Mouse (Mus musculus) liver, embryonic 14.5 days (tissue): ENCODE measurements around the gene Mrpl37. TPM values are rescaled to one million over a fixed set of nuclear protein-coding genes. Genes with fewer than 3 reads are reported as not detected.

Experiments
- ATAC-seq: fragments of 200-750 bp; cut with Nextera tagmentation; 2 replicates; pipeline ENCODE4 v1.8.0; 2017; ENCODE audit warnings: moderate number of reproducible peaks, mild to moderate bottlenecking, moderate library complexity; ENCODE audit not compliant: insufficient read depth
- DNase-seq, 3 experiments: peaks; one replicate each; pipeline ENCODE4 v3.0.0-alpha.2; 2012 to 2013; ENCODE audit warnings: low read depth in 3 of 3, low spot score in 3 of 3
- H3K27ac ChIP-seq: fragments of 300-500 bp; sonication (generic); 2 replicates; pipeline ENCODE4 v1.5.1; 2014; ENCODE audit warnings: moderate library complexity, mild to moderate bottlenecking, control low read depth, inconsistent platforms
- H3K27me3 ChIP-seq: fragments of 300-500 bp; sonication (generic); 2 replicates; pipeline ENCODE4 v1.6.1; 2014; ENCODE audit warnings: mild to moderate bottlenecking, low read length, moderate library complexity; ENCODE audit not compliant: control insufficient read depth, insufficient read depth
- H3K36me3 ChIP-seq: fragments of 300-500 bp; sonication (generic); replicated peaks from 2 replicates; pipeline ENCODE4 v1.6.1; 2014; ENCODE audit warnings: low read depth; ENCODE audit not compliant: control insufficient read depth, insufficient read depth
- H3K4me1 ChIP-seq, 2 experiments: fragments of 200-500 bp in 1 of 2; fragments of 300-500 bp in 1 of 2; sonication (generic) in 1 of 2; replicated peaks; 2 replicates each; pipeline ENCODE4 v1.6.1; 2012 to 2014; ENCODE audit warnings: antibody characterized with exemption in 1 of 2, inconsistent platforms in 1 of 2, low read length in 1 of 2; ENCODE audit not compliant: control insufficient read depth in 2 of 2, insufficient read depth in 2 of 2
- H3K4me2 ChIP-seq: fragments of 300-500 bp; sonication (generic); 2 replicates; pipeline ENCODE4 v1.6.1; 2014; ENCODE audit warnings: low read depth, mild to moderate bottlenecking, control low read depth, moderate library complexity
- H3K4me3 ChIP-seq, 2 experiments: fragments of 200-500 bp in 1 of 2; fragments of 300-500 bp in 1 of 2; sonication (generic) in 1 of 2; 2 replicates each; pipeline ENCODE4 v1.5.1; 2012 to 2014; ENCODE audit warnings: low read depth in 2 of 2, low read length in 2 of 2, mild to moderate bottlenecking in 2 of 2, control low read depth in 1 of 2, inconsistent platforms in 1 of 2, moderate library complexity in 1 of 2; ENCODE audit not compliant: insufficient read depth in 1 of 2
- H3K9ac ChIP-seq: fragments of 300-500 bp; sonication (generic); replicated peaks from 2 replicates; pipeline ENCODE4 v1.6.1; 2014; ENCODE audit warnings: mild to moderate bottlenecking, control low read depth, moderate library complexity
- H3K9me3 ChIP-seq: fragments of 300-500 bp; sonication (generic); 2 replicates; pipeline ENCODE4 v1.6.1; 2016; ENCODE audit warnings: low read length, mixed read lengths; ENCODE audit not compliant: control insufficient read depth
- CTCF ChIP-seq: IDR thresholded peaks from 2 replicates; pipeline ENCODE4 v1.5.1; 2016; ENCODE audit warnings: antibody characterized with exemption, low read depth, control low read depth
- EP300 ChIP-seq: IDR thresholded peaks from 2 replicates; pipeline ENCODE4 v1.6.1; 2016; ENCODE audit warnings: antibody characterized with exemption, low read depth
- WGBS: fragments of 180-500 bp; shearing (Covaris S2); extraction: QIAGEN DNeasy Blood & Tissue Kit; methylation state at CpG from one replicate; pipeline ENCODE4 v1.1.7; 2014; ENCODE audit not compliant: insufficient replicate concordance; 5-methylcytosine and 5-hydroxymethylcytosine counted together
- polyA plus RNA-seq, 2 experiments: library from polyadenylated mRNA; depleted of rRNA in 1 of 2; stranded (reverse) in 1 of 2; unstranded in 1 of 2; fragments of >200 nt; fragmentation: Nextera tagmentation in 1 of 2; extraction: Ambion mirVana in 1 of 2; gene quantifications; 2 replicates each; pipeline versions ENCODE4 v1.2.1 to v1.2.3; 2012 to 2014

Gene Mrpl37
- polyA plus RNA-seq, 2 experiments, result 36.4 to 57.9 TPM

DNA sequence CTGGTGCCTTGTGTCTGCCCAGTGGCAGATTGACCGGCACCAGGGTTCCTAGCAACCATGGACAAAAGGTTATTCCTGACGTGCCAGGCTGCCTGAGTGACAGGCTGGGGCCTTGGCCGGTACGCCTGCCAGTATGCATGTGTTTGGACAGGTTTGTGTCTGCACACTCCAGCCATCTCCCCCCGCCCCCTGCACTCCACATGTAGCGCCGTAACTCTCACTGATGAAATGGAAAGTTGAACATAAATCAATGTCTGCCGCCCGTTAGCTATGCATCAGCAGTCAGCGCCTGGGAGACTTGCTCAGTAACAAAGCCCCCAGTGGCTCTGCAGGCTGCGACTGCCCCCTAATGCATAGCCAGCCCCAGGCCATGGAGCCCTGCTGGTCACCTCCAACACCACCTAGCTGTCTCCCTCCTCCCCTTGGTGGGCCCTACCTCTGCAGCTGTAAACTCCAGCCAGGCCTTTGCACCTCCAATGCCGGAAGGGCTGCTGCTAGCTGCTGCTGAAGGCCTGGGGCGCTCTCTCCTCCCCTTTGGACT lies 50.6 kb downstream of the Mrpl37 start:
- Histone ChIP-seq H3K9ac (no peak overlapping the region), H3K4me1 (peaks cover 0 to 5% of the 10 kb centered on the region in 2 experiments; a peak in 2 of 4 replicates), H3K9me3 (no peaks in the 10 kb centered on the region), H3K4me3 (no peak overlapping the region), H3K4me2 (no peak overlapping the region), H3K36me3 (0 out of 2 replicates have a peak, but pooled peaks cover 2% of the 10 kb centered on the region), H3K27me3 (no peaks in the 10 kb centered on the region), H3K27ac (no peak overlapping the region)
- WGBS, result 84% methylated on average over 13 of the region's 13 CpGs
- no peak for ATAC-seq
- TF ChIP-seq EP300, result no peak
- TF ChIP-seq CTCF, result no peak
- no peak for DNase-seq

DNA sequence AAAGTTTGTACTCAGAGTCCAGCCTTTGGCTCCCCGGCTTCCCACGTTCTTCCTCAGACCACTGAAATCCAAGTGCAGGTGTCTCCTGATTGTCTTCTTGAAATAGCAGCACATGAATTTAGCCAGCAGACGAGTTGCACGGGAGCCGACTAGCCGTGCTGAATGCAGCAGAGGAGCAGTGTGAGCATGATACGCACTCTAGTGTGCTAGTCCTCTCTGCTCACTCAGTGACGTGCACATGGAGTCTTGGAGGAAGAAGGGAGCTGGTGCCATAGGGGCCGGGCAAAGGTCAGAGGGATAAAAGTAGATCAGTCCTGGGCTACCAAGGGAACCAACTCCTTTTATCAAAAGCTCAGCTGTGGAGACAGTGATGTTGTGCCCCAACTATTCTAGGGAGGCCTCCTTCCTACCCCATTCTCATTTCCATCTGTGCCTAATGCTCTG lies 52.8 kb downstream of the Mrpl37 start:
- H3K4me1 ChIP-seq, result peaks cover 3 to 4% of the 10 kb centered on the region in 2 experiments
- no peak overlapping the region for H3K4me3 ChIP-seq
- WGBS, result 88% methylated on average over 9 of the region's 9 CpGs
- no peak for ATAC-seq
- no peak for TF ChIP-seq CTCF
- no peak for TF ChIP-seq EP300
- H3K27me3 ChIP-seq, result no peaks in the 10 kb centered on the region
- peaks cover 10% of the 10 kb centered on the region for H3K36me3 ChIP-seq
- no peak overlapping the region for H3K27ac ChIP-seq
- no peak overlapping the region for H3K9ac ChIP-seq
- DNase-seq, result no peak
- no peaks in the 10 kb centered on the region for H3K9me3 ChIP-seq
- no peak overlapping the region for H3K4me2 ChIP-seq

DNA sequence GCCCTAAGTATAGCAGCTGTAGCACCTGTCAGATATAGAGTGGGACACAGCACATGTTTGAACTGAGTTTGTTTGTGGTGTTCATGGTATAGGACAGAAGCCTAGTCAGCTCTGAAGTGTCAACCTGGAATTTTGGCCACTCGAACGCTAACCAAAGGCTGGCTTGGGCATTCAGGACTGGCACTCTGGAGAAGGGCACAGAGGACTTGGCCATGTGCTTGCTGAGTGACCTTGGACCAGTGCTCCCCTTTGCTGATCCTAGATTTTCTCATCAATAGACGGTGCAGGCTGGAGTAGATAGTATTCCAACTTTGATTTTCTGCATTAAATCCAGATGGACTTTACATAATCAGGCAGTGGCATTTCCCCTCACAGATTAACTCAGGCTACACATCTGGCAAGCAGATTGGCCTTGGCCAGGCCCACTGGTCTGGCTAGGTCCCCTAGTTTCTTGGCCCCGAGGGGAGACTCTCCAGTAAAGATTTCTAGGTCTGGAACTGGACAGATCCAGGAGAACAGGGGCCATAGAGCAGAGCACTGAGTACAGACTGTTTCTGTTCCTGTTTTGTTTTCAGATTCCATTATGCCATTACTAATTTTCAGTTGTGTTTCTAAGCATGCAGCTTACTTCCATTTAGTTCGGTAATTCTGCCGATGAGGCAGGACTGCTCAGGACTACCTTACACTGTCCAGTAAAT lies 53.4 kb downstream of the Mrpl37 start:
- no peak overlapping the region for H3K4me2 ChIP-seq
- ATAC-seq (no peak), DNase-seq (no peak)
- no peak overlapping the region for H3K4me3 ChIP-seq
- 85% methylated on average over 6 of the region's 6 CpGs for WGBS
- TF ChIP-seq EP300 (no peak), CTCF (no peak)
- no peaks in the 10 kb centered on the region for H3K9me3 ChIP-seq
- no peak overlapping the region for H3K9ac ChIP-seq
- no peaks in the 10 kb centered on the region for H3K27me3 ChIP-seq
- H3K36me3 ChIP-seq, result peaks cover 10% of the 10 kb centered on the region
- H3K4me1 ChIP-seq, result peaks cover 8 to 9% of the 10 kb centered on the region in 2 experiments
- no peak overlapping the region for H3K27ac ChIP-seq

DNA sequence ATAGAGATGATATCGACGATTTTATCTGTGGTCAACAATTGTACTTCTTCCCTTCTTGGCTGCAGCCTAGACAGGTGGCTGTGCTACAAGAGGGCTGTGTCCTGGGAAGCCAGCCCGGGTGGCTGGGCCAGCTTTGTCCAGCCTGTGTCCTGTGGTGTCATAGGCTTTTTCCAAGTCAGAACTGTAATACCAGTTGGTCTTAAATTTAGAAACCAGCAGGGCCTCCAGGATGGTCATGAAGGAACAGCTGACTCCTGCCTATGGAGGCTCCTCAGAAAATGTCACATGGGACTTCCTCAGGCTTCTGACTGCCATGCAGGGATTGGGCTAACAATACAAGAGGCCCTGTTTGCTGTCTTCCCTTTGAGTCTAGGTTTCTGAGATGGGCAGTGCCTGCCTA lies 54.1 kb downstream of the Mrpl37 start:
- no peak for DNase-seq
- 76% methylated on average over 3 of the region's 3 CpGs for WGBS
- Histone ChIP-seq H3K27ac (no peak overlapping the region), H3K4me1 (peaks cover 15 to 16% of the 10 kb centered on the region in 2 experiments), H3K4me3 (no peak overlapping the region), H3K4me2 (no peak overlapping the region), H3K9me3 (no peaks in the 10 kb centered on the region), H3K36me3 (peaks cover 10% of the 10 kb centered on the region), H3K9ac (no peak overlapping the region), H3K27me3 (no peaks in the 10 kb centered on the region)
- ATAC-seq, result no peak
- TF ChIP-seq CTCF, result no peak
- TF ChIP-seq EP300, result no peak

DNA sequence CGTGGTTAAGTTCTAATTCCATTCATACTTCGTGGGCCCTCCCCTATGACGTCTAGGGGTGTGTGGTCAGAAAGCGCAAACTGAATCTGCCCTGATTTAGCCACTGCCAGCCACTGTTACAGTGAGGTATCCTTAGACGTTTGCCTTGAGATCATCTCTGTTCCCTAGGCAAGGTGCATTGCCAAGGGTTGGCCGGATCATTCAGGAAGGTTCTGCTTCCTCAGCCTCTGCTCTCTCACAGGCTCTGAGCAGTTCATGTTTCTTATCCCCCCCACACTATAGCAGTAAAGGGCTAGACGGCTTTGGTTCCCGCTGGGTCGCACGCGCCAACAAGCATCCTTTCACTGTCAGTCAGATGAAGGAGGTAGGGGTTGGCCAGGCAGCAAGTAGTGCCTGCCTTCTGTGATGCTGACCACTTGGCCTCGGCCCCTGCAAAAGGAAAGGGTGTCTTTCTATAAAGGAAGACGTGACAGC lies 54.6 kb downstream of the Mrpl37 start:
- no peak for ATAC-seq
- peaks cover 21% of the 10 kb centered on the region in 2 experiments for H3K4me1 ChIP-seq
- no peak for TF ChIP-seq CTCF
- TF ChIP-seq EP300, result no peak
- no peaks in the 10 kb centered on the region for H3K9me3 ChIP-seq
- H3K36me3 ChIP-seq, result peaks cover 10% of the 10 kb centered on the region
- H3K4me3 ChIP-seq, result no peak overlapping the region
- WGBS, result 72% methylated on average over 13 of the region's 13 CpGs
- H3K27ac ChIP-seq, result no peak overlapping the region
- no peak for DNase-seq
- no peak overlapping the region for H3K4me2 ChIP-seq
- no peak overlapping the region for H3K9ac ChIP-seq
- no peaks in the 10 kb centered on the region for H3K27me3 ChIP-seq
